Mouse (Mus musculus): Measurements from ENCODE around the gene Iqschfp. TPM values are rescaled to one million over a fixed set of nuclear protein-coding genes. Genes with fewer than 3 reads are reported as not detected.

Gene Iqschfp
- polyA plus RNA-seq, 1 experiment from 2014 or later, result not detected

GRCm38 (mm10) chr3:68575636-68576340 is 683.8 kb downstream of the Iqschfp start:
- H3K9ac ChIP-seq, result no peak overlapping the region
- H3K27me3 ChIP-seq, result no peaks in the 10 kb centered on the region
- no peaks in the 10 kb centered on the region for H3K36me3 ChIP-seq
- no peaks in the 10 kb centered on the region for H3K9me3 ChIP-seq (replicated peaks)
- peaks cover 47% of the 10 kb centered on the region for H3K4me1 ChIP-seq
- no peak overlapping the region for H3K4me3 ChIP-seq (replicated peaks)
- H3K4me2 ChIP-seq, result 0 out of 2 replicates have a peak overlapping the region, but pooled peaks have one; percentile 15
- no peak for ATAC-seq (replicated peaks; ENCODE audit: low FRiP score)
- no peak overlapping the region for H3K27ac ChIP-seq
- 63% methylated on average over 10 of the region's 10 CpGs for WGBS

- no peaks in the 10 kb centered on the region for H3K9me3 ChIP-seq (replicated peaks)
- 10% methylated on average over 7 of the region's 7 CpGs for WGBS
These were observed 684.4 kb downstream of the Iqschfp start for GRCm38 (mm10) chr3:68576431-68576830.

GRCm38 (mm10) chr3:68576948-68577347 is 684.9 kb downstream of the Iqschfp start:
- H3K27ac ChIP-seq, result no peak overlapping the region
- no peaks in the 10 kb centered on the region for H3K36me3 ChIP-seq
- H3K4me1 ChIP-seq, result peaks cover 47% of the 10 kb centered on the region
- no peak overlapping the region for H3K4me3 ChIP-seq (replicated peaks)
- WGBS, result 50% methylated on average over 5 of the region's 5 CpGs
- ATAC-seq (replicated peaks; ENCODE audit: low FRiP score), result no peak
- H3K9ac ChIP-seq, result no peak overlapping the region
- H3K4me2 ChIP-seq, result no peak overlapping the region
- H3K27me3 ChIP-seq, result no peaks in the 10 kb centered on the region
- H3K9me3 ChIP-seq (replicated peaks), result no peaks in the 10 kb centered on the region

More at GRCm38 (mm10) chr3:68576431-68576830, 684.4 kb downstream of the Iqschfp start:
- Histone ChIP-seq H3K27ac (no peak overlapping the region), H3K36me3 (no peaks in the 10 kb centered on the region), H3K27me3 (no peaks in the 10 kb centered on the region), H3K4me3 (replicated peaks) (no peak overlapping the region), H3K9ac (no peak overlapping the region; the same call in 1 of the 2 replicates), H3K4me1 (peaks cover 47% of the 10 kb centered on the region), H3K4me2 (0 out of 2 replicates have a peak overlapping the region, but pooled peaks have one; percentile 15)
- 0 out of 2 replicates have a peak, but pooled peaks have one; percentile 38 for ATAC-seq (replicated peaks; ENCODE audit: low FRiP score)

- H3K9ac ChIP-seq, result no peak overlapping the region
- no peak overlapping the region for H3K4me2 ChIP-seq
- no peak overlapping the region for H3K4me3 ChIP-seq (replicated peaks)
- no peaks in the 10 kb centered on the region for H3K36me3 ChIP-seq
- H3K27me3 ChIP-seq, result no peaks in the 10 kb centered on the region
- 69% methylated on average over 13 of the region's 13 CpGs for WGBS
- H3K27ac ChIP-seq, result no peak overlapping the region
- no peak for ATAC-seq (replicated peaks; ENCODE audit: low FRiP score)
- H3K4me1 ChIP-seq, result peaks cover 40% of the 10 kb centered on the region
- H3K9me3 ChIP-seq (replicated peaks), result no peaks in the 10 kb centered on the region
These were observed 689.6 kb downstream of the Iqschfp start for GRCm38 (mm10) chr3:68581591-68581990.

GRCm38 (mm10) chr3:68582103-68582740 is 690.2 kb downstream of the Iqschfp start:
- H3K9ac ChIP-seq, result no peak overlapping the region
- 0 out of 2 replicates have a peak overlapping the region, but pooled peaks have one; percentile 39 for H3K4me2 ChIP-seq
- ATAC-seq (replicated peaks; ENCODE audit: low FRiP score), result no peak
- peak overlapping the region; percentile 78 for H3K27ac ChIP-seq
- no peak overlapping the region for H3K4me3 ChIP-seq (replicated peaks)
- H3K4me1 ChIP-seq, result peaks cover 41% of the 10 kb centered on the region
- H3K9me3 ChIP-seq (replicated peaks), result no peaks in the 10 kb centered on the region
- 79% methylated on average over 12 of the region's 12 CpGs for WGBS
- H3K36me3 ChIP-seq, result no peaks in the 10 kb centered on the region
- H3K27me3 ChIP-seq, result no peaks in the 10 kb centered on the region

GRCm38 (mm10) chr3:68583031-68583693 is 691.1 kb downstream of the Iqschfp start:
- Histone ChIP-seq H3K4me1 (peaks cover 50% of the 10 kb centered on the region), H3K36me3 (no peaks in the 10 kb centered on the region), H3K9ac (0 out of 2 replicates have a peak overlapping the region, but pooled peaks have one; percentile 17), H3K4me2 (peak overlapping the region; percentile 39), H3K27me3 (no peaks in the 10 kb centered on the region), H3K27ac (peak overlapping the region; percentile 78), H3K9me3 (replicated peaks) (no peaks in the 10 kb centered on the region), H3K4me3 (replicated peaks) (no peak overlapping the region)
- no peak for ATAC-seq (replicated peaks; ENCODE audit: low FRiP score)
- WGBS, result 25% methylated on average over 14 of the region's 14 CpGs

GRCm38 (mm10) chr3:68583771-68584511 is 691.9 kb downstream of the Iqschfp start:
- 0 out of 2 replicates have a peak overlapping the region, but pooled peaks have one; percentile 17 for H3K9ac ChIP-seq
- H3K36me3 ChIP-seq, result no peaks in the 10 kb centered on the region
- ATAC-seq (replicated peaks; ENCODE audit: low FRiP score), result no peak

GRCm38 (mm10) chr3:68585213-68585612 is 693.2 kb downstream of the Iqschfp start:
- H3K9ac ChIP-seq, result no peak overlapping the region
- no peak for ATAC-seq (replicated peaks; ENCODE audit: low FRiP score)
- no peaks in the 10 kb centered on the region for H3K27me3 ChIP-seq
- peaks cover 53% of the 10 kb centered on the region for H3K4me1 ChIP-seq
- no peaks in the 10 kb centered on the region for H3K36me3 ChIP-seq
- no peaks in the 10 kb centered on the region for H3K9me3 ChIP-seq (replicated peaks)
- H3K4me3 ChIP-seq (replicated peaks), result no peak overlapping the region
- WGBS, result 82% methylated on average over 4 of the region's 4 CpGs
- H3K27ac ChIP-seq, result no peak overlapping the region
- H3K4me2 ChIP-seq, result no peak overlapping the region

More at GRCm38 (mm10) chr3:68583771-68584511, 691.9 kb downstream of the Iqschfp start:
- Histone ChIP-seq H3K27ac (peak overlapping the region; percentile 78), H3K9me3 (replicated peaks) (no peaks in the 10 kb centered on the region), H3K4me2 (peak overlapping the region; percentile 39), H3K4me1 (peaks cover 50% of the 10 kb centered on the region), H3K4me3 (replicated peaks) (no peak overlapping the region), H3K27me3 (no peaks in the 10 kb centered on the region)
- 63% methylated on average over 14 of the region's 14 CpGs for WGBS

GRCm38 (mm10) chr3:68586646-68587064 is 694.6 kb downstream of the Iqschfp start:
- no peaks in the 10 kb centered on the region for H3K36me3 ChIP-seq
- H3K27ac ChIP-seq, result peak overlapping the region; percentile 78
- whole genome bisulfite sequencing, result 28% methylated on average over 9 of the region's 9 CpGs
- no peaks in the 10 kb centered on the region for H3K27me3 ChIP-seq
- H3K4me2 ChIP-seq, result no peak overlapping the region
- no peaks in the 10 kb centered on the region for H3K9me3 ChIP-seq (replicated peaks)
- no peak overlapping the region for H3K9ac ChIP-seq
- H3K4me1 ChIP-seq, result peaks cover 63% of the 10 kb centered on the region
- no peak overlapping the region for H3K4me3 ChIP-seq (replicated peaks)
- ATAC-seq (replicated peaks; ENCODE audit: low FRiP score), result peak; percentile 26; the same call in 1 of the 2 replicates

- H3K4me1 ChIP-seq, result peaks cover 65% of the 10 kb centered on the region
- no peak overlapping the region for H3K4me3 ChIP-seq (replicated peaks)
- no peaks in the 10 kb centered on the region for H3K36me3 ChIP-seq
- WGBS, result 50% methylated on average over 10 of the region's 10 CpGs
- no peak overlapping the region for H3K9ac ChIP-seq
- no peaks in the 10 kb centered on the region for H3K27me3 ChIP-seq
- no peak overlapping the region for H3K4me2 ChIP-seq
- ATAC-seq (replicated peaks; ENCODE audit: low FRiP score), result peak; percentile 57
- no peaks in the 10 kb centered on the region for H3K9me3 ChIP-seq (replicated peaks)
- peak overlapping the region; percentile 28; the same call in 1 of the 2 replicates for H3K27ac ChIP-seq
These were observed 695.7 kb downstream of the Iqschfp start for GRCm38 (mm10) chr3:68587567-68588245.

Measured in kidney, embryonic 15.5 days (tissue).